Mouse (Mus musculus) splenic B cell, adult 2 months (primary cell): ENCODE measurements around the gene Ccdc154.
"Not testable (repeated sequence)": the region's sequence is repeated elsewhere in the genome, so short reads cannot be mapped to it uniquely, and the experiment has no call there.

ENCODE experiments used
- DNase-seq: peaks from one replicate; pipeline ENCODE4 v3.0.0-alpha.2; 2011; ENCODE audit warnings: low read depth, low spot score
- H3K27me3 ChIP-seq: 2 replicates; pipeline ENCODE4 v1.6.1; 2012; ENCODE audit warnings: mild to moderate bottlenecking, low read length, moderate library complexity, mixed read lengths; ENCODE audit not compliant: control insufficient read depth, poor library complexity, insufficient read depth, severe bottlenecking
- H3K36me3 ChIP-seq: 2 replicates; pipeline ENCODE4 v1.6.1; 2012; ENCODE audit warnings: mild to moderate bottlenecking, low read length, moderate library complexity, mixed read lengths; ENCODE audit not compliant: control insufficient read depth, poor library complexity, insufficient read depth, severe bottlenecking

Gene Ccdc154

GRCm38 (mm10) chr17:25162161-25162560 lies at the start of gene Ccdc154:
Ccdc154 (plus strand) TSS chr17:25162461.
- no peak for DNase-seq
- Histone ChIP-seq H3K36me3 (peaks cover 7% of the 10 kb centered on the region), H3K27me3 (no peaks in the 10 kb centered on the region)

DNA sequence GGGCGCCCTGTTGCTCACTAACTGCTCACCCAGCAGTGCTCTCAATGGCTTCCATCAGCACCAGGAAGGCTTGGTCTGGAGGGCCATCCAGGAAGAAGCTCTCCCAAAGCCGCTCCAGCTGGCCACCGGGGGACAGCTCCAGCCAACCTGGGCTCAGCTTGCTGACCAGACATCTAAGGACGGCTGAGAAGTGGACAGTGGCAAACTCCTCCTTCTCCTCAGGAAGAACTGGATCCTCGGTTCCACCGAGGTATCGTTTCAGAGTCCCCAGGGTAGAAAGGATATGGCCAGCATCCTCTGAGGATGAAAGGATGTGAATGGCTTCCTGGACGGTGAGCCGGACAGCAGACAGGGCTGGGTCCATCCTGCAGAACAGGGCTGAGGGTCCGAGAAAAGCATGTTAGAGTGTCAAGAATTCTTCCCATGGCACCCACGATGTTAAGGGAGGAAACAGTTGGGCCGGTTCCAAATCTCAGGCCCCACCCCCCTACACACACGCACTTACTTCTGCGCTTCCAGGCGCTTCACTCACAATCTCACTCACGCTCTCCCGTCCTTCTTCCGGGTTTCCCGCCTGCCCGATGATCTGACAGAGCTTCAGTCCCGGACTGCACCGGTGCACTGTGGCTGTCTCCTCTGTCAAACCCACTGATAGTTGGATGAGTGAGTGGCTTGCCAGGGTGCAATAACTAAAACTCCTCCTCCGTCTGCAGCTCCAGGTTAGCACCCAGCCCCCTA lies 47.2 kb upstream of the Ccdc154 start:
- Histone ChIP-seq H3K36me3 (no peaks in the 10 kb centered on the region; the same call in 1 of the 2 replicates), H3K27me3 (no peaks in the 10 kb centered on the region)
- no peak for DNase-seq

GRCm38 (mm10) chr17:25115664-25116432 lies 46.4 kb upstream of the Ccdc154 start, which contains the start of gene Telo2:
Telo2 (minus strand) TSS chr17:25115967.
- Histone ChIP-seq H3K36me3 (no peaks in the 10 kb centered on the region; the same call in 1 of the 2 replicates), H3K27me3 (no peaks in the 10 kb centered on the region)
- peak; percentile 94 for DNase-seq

DNA sequence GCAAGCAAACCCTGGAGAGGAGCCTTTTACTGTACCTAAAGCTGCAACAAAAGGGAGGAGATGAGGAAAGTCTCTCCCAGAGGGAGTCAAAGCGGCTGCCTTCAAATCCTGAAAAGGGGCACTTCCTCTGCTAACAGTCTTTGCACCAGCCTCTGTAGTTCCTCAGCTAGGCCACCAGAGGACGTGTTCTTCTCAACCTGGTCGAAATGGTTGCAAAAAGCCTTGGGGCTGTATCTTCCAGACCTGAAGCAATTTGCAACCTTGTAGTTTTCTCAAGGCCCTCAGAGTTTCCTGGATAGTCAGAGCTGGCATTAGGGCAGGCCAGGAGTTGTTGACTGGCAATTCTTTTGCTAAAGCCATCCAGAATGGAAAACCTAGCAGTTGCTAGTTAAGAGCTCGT lies 45.0 kb upstream of the Ccdc154 start:
- no peaks in the 10 kb centered on the region for H3K27me3 ChIP-seq
- peak; percentile 36 for DNase-seq

GRCm38 (mm10) chr17:25120406-25120805 lies 41.9 kb upstream of the Ccdc154 start, which contains the start of gene Ptx4:
Ptx4 (plus strand) TSS chr17:25120760.
- Histone ChIP-seq H3K36me3 (no peaks in the 10 kb centered on the region), H3K27me3 (no peaks in the 10 kb centered on the region)

More for the DNA sequence above, 45.0 kb upstream of the Ccdc154 start:
- H3K36me3 ChIP-seq = no peaks in the 10 kb centered on the region; the same call in 1 of the 2 replicates

DNA sequence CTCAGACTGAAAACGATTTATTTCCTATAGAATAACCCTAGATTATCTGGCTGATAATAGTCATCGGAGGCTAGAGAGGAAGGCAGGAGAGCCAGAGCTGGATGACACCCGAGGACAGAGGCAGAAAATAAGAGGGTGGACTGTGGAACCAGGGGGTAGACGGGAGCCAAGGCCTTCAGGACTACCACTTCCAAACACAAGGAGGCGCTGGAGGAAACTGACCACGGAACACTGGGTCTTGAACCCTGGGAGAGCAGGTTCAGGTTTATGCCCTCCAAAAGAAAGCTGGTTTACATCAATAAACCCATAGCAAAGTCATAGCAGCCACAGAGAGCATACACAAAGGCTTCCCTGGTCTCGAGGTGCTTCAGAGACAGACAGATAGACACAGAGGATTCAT lies 38.3 kb upstream of the Ccdc154 start:
- H3K36me3 ChIP-seq = no peaks in the 10 kb centered on the region
- peak; percentile 65 for DNase-seq

More at GRCm38 (mm10) chr17:25120406-25120805, 41.9 kb upstream of the Ccdc154 start, which contains the start of gene Ptx4:
- no peak for DNase-seq

DNA sequence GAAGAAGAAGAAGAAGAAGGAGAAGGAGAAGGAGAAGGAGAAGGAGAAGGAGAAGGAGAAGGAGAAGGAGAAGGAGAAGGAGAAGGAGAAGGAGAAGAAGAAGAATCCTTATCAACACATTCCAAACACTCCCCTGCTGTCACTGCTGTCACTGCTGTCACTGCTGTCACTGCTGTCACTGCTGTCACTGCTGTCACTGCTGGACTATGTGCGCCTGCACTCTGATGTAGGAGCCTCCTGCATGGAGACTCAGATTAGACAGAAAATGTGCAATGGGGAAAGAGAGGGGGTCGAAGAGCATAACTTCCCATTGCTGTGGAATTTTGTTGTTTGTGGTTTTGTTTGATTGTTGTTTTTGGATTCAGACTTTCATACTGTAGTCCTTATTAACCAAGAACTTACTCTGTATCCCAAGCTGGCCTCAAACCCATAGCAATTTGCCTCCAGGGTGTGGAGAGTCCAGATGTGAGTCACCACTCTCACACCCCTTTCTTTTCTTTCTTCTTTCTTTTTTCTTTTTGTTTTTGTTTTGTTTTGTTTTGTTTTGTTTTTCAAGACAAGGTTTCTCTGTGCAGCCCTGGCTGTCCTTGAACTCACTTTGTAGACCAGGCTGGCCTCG lies 36.7 kb upstream of the Ccdc154 start:
- not testable (repeated sequence) for DNase-seq, H3K36me3 ChIP-seq, H3K27me3 ChIP-seq

More for the DNA sequence above, 38.3 kb upstream of the Ccdc154 start:
- H3K27me3 ChIP-seq = no peaks in the 10 kb centered on the region

- DNase-seq = no peak
- no peaks in the 10 kb centered on the region for H3K36me3 ChIP-seq
Observed at GRCm38 (mm10) chr17:25127079-25127478, 35.2 kb upstream of the Ccdc154 start.

GRCm38 (mm10) chr17:25127681-25128080 lies 34.6 kb upstream of the Ccdc154 start:
- Histone ChIP-seq H3K36me3 (no peaks in the 10 kb centered on the region), H3K27me3 (no peaks in the 10 kb centered on the region; the same call in 1 of the 2 replicates)
- DNase-seq = no peak

More at GRCm38 (mm10) chr17:25127079-25127478, 35.2 kb upstream of the Ccdc154 start:
- no peaks in the 10 kb centered on the region; the same call in 1 of the 2 replicates for H3K27me3 ChIP-seq

DNA sequence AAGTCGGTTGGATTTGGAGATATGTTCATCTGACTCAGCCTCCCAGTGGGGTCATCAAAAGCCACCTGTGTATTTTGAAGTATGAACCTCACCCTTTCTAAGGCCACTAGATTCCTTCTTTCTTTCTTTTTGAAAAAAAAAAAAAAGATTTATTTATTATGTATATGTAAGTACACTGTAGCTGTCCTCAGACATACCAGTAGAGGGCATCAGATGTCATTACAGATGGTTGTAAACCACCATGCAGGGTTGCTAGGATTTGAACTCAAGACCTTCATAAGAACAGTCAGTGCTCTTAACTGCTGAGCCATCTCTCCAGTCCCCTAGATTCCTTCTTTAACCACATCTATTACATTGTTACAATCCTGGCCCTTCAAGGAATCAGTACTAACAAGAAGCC lies 32.2 kb upstream of the Ccdc154 start:
- Histone ChIP-seq H3K36me3 (no peaks in the 10 kb centered on the region), H3K27me3 (no peaks in the 10 kb centered on the region; the same call in 1 of the 2 replicates)
- peak; percentile 59 for DNase-seq

DNA sequence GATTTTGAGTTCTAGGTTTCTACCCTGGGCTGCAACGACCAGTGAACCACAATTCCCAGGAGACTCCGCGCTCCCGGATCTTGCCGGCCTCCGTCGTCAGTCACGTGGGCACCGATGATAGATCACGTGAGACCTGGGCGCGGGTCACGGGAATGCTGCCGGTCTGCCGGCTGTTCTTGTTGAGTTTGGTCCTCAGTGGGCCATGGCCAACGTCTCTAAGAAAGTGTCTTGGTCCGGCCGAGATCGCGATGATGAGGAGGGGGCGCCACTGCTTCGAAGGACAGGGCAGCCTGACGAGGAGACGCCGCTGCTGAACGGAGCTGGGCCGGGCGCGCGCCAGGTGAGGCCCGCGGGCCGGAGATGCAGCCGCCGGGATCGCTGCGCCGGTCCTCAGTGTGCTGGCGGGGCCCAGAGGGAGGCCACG lies 29.0 kb upstream of the Ccdc154 start, which contains the start of gene Clcn7:
TSS of gene Clcn7 (plus strand) at position 117 of the 424 bp plus-strand sequence.
- peak; percentile 92 for DNase-seq
- no peaks in the 10 kb centered on the region; the same call in 1 of the 2 replicates for H3K27me3 ChIP-seq
- H3K36me3 ChIP-seq = no peaks in the 10 kb centered on the region

- no peak for DNase-seq
- Histone ChIP-seq H3K27me3 (no peaks in the 10 kb centered on the region), H3K36me3 (no peaks in the 10 kb centered on the region; the same call in 1 of the 2 replicates)
Observed at GRCm38 (mm10) chr17:25135622-25136021, 26.6 kb upstream of the Ccdc154 start.

DNA sequence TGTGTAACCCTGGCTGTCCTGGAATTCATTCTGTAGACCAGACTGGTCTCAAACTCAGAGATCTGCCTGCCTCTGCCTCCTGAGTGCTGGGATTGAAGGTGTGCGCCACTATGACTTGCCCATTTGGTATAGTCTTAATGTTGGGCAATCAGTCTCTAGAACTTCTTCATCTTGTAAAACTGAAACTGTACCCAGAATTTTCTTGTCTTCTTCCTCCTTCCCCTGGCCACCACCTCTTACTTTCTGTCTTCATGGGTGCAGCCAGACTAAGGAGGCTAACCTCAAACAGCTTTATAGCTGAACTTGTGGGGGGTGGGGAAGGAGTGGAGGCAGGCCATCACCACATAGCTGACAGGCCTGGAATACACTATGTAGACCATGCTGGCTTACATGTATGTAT lies 23.5 kb upstream of the Ccdc154 start:
- peaks cover under 1% of the 10 kb centered on the region for H3K36me3 ChIP-seq
- no peak for DNase-seq

GRCm38 (mm10) chr17:25139960-25140359 lies 22.3 kb upstream of the Ccdc154 start:
- Histone ChIP-seq H3K27me3 (no peaks in the 10 kb centered on the region), H3K36me3 (peaks cover 2% of the 10 kb centered on the region)
- peak; percentile 24 for DNase-seq

More for the DNA sequence above, 23.5 kb upstream of the Ccdc154 start:
- H3K27me3 ChIP-seq = no peaks in the 10 kb centered on the region
